Mouse (Mus musculus): ENCODE results near the gene Zfp825. TPM values are rescaled to one million over a fixed set of nuclear protein-coding genes. Genes with fewer than 3 reads are reported as not detected.
A peak's percentile ranks its signal among the peaks of the same experiment; 100 is the strongest.
"Not testable (repeated sequence)": the region's sequence is repeated elsewhere in the genome, so short reads cannot be mapped to it uniquely, and the experiment has no call there.

Gene Zfp825
- polyA plus RNA-seq, 2 experiments = 9.9 to 20.1 TPM

DNA sequence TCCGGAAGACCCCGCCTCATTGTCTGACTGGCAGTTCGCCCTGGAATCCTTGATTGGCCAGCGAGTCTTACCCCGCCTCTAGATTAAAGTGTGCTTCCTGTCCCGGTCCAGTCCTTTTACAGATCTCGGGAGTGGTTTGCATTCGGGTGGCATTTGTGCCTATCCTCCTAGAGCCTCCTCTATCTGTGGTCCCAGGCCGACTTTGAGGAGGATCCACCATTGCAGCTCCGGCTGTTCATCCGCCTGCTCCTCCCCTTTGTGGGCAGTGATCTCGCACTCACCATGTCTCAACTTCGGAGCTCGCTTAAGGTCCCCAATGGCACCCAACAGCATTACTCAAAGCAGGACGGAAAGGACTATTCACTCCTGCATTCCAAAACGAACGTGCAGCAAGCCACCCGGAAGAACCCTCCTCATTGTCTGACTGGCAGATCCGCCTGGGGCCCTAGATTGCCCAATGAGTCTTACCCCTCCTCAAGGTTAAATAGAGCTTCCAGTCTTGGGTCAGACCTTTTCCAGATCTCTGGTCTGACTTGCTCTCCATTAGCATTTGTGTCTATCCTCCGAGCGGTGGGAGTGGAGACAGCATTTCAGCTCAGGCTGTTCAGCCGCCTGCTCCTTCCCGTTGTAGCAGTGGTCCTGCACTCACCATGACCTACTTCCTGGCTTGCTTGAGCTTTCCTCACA, 30.9 kb downstream of the Zfp825 start:
- ATAC-seq (ENCODE audit: low FRiP score, low read depth) (peak; percentile 99), DNase-seq (ENCODE audit: low spot score) (peak; percentile 96)
- Histone ChIP-seq H3K4me2 (replicated peaks; ENCODE audit: low read depth, low read length, severe bottlenecking) (peak overlapping the region; percentile 72), H3K9me3 (ENCODE audit: control insufficient read depth, low read length) (no peaks in the 10 kb centered on the region), H3K36me3 (ENCODE audit: control insufficient read depth, insufficient read depth, low read length) (no peaks in the 10 kb centered on the region), H3K9ac (ENCODE audit: low read depth, low read length, severe bottlenecking) (peak overlapping the region; percentile 63), H3K4me1 (ENCODE audit: control insufficient read depth, insufficient read depth, low read length) (no peaks in the 10 kb centered on the region), H3K27ac (replicated peaks; ENCODE audit: low read depth, low read length) (peak overlapping the region; percentile 88), H3K4me3 (replicated peaks; ENCODE audit: low read length) (peak overlapping the region; percentile 57), H3K27me3 (ENCODE audit: control insufficient read depth, insufficient read depth, low read length) (no peaks in the 10 kb centered on the region)
- 1% methylated on average over 23 of the region's 23 CpGs for WGBS
- TF ChIP-seq POLR2A (IDR thresholded peaks at IDR 0.05; ENCODE audit: borderline replicate concordance, extremely low read depth, insufficient read depth, insufficient read length) = peak; percentile 54; the same call in 1 of the 2 replicates

GRCm38 (mm10) chr13:74462318-74462698, 31.5 kb downstream of the Zfp825 start:
- not testable (repeated sequence) for H3K27ac ChIP-seq (replicated peaks; ENCODE audit: low read depth, low read length)

GRCm38 (mm10) chr13:74439895-74440294, 53.9 kb downstream of the Zfp825 start:
- ATAC-seq (ENCODE audit: low FRiP score, low read depth) (no peak), DNase-seq (ENCODE audit: low spot score) (no peak)
- Histone ChIP-seq H3K4me1 (ENCODE audit: control insufficient read depth, insufficient read depth, low read length) (no peaks in the 10 kb centered on the region), H3K4me3 (replicated peaks; ENCODE audit: low read length) (no peak overlapping the region), H3K9ac (ENCODE audit: low read depth, low read length, severe bottlenecking) (no peak overlapping the region), H3K9me3 (ENCODE audit: control insufficient read depth, low read length) (peaks cover 33% of the 10 kb centered on the region), H3K27me3 (ENCODE audit: control insufficient read depth, insufficient read depth, low read length) (no peaks in the 10 kb centered on the region), H3K4me2 (replicated peaks; ENCODE audit: low read depth, low read length, severe bottlenecking) (no peak overlapping the region), H3K36me3 (ENCODE audit: control insufficient read depth, insufficient read depth, low read length) (peaks cover 17% of the 10 kb centered on the region), H3K27ac (replicated peaks; ENCODE audit: low read depth, low read length) (no peak overlapping the region)
- WGBS = 24% methylated on average over 17 of the region's 19 CpGs
- no peak for TF ChIP-seq POLR2A (IDR thresholded peaks at IDR 0.05; ENCODE audit: borderline replicate concordance, extremely low read depth, insufficient read depth, insufficient read length)

More at GRCm38 (mm10) chr13:74462318-74462698, 31.5 kb downstream of the Zfp825 start:
- peak; percentile 59; the same call in 1 of the 2 replicates for ATAC-seq (ENCODE audit: low FRiP score, low read depth)
- not testable (repeated sequence) for H3K9me3 ChIP-seq (ENCODE audit: control insufficient read depth, low read length); DNase-seq (ENCODE audit: low spot score); H3K36me3 ChIP-seq (ENCODE audit: control insufficient read depth, insufficient read depth, low read length); H3K27me3 ChIP-seq (ENCODE audit: control insufficient read depth, insufficient read depth, low read length); H3K4me1 ChIP-seq (ENCODE audit: control insufficient read depth, insufficient read depth, low read length)
- Histone ChIP-seq H3K4me3 (replicated peaks; ENCODE audit: low read length) (peak overlapping the region; percentile 57), H3K4me2 (replicated peaks; ENCODE audit: low read depth, low read length, severe bottlenecking) (peak overlapping the region; percentile 72), H3K9ac (ENCODE audit: low read depth, low read length, severe bottlenecking) (peak overlapping the region; percentile 63)
- 2% methylated on average over 7 of the region's 7 CpGs for WGBS

Other genes starting within 250 kb of the Zfp825 start
- gene Ahrr, start 201.7 kb downstream of the Zfp825 start, polyA plus RNA-seq (2012; rRNA removed) = 3.7 and 4.6 TPM in 2 replicates
- gene Ahrr, start 201.7 kb downstream of the Zfp825 start, polyA plus RNA-seq (2014; fragmentation: Nextera tagmentation; extraction: Ambion mirVana) = 1.9 and 2.3 TPM in 2 replicates
- 138 and 139 TPM in 2 replicates for gene Pdcd6, start 176.4 kb downstream of the Zfp825 start, polyA plus RNA-seq (2012; rRNA removed)
- 165 TPM in 2 replicates for gene Pdcd6, start 176.4 kb downstream of the Zfp825 start, polyA plus RNA-seq (2014; fragmentation: Nextera tagmentation; extraction: Ambion mirVana)
- 125 and 144 TPM in 2 replicates for gene Sdha, start 143.7 kb downstream of the Zfp825 start, polyA plus RNA-seq (2012; rRNA removed)
- 194 and 202 TPM in 2 replicates for gene Sdha, start 143.7 kb downstream of the Zfp825 start, polyA plus RNA-seq (2014; fragmentation: Nextera tagmentation; extraction: Ambion mirVana)
- 12.2 and 22.0 TPM in 2 replicates for gene Ccdc127, start 143.7 kb downstream of the Zfp825 start, polyA plus RNA-seq (2012; rRNA removed)
- gene Ccdc127, start 143.7 kb downstream of the Zfp825 start, polyA plus RNA-seq (2014; fragmentation: Nextera tagmentation; extraction: Ambion mirVana) = 49.4 and 50.3 TPM in 2 replicates
- 0.58 TPM in 2 replicates for gene Lrrc14b, start 130.0 kb downstream of the Zfp825 start, polyA plus RNA-seq (2012; rRNA removed)
- not detected in 2 replicates for gene Lrrc14b, start 130.0 kb downstream of the Zfp825 start, polyA plus RNA-seq (2014; fragmentation: Nextera tagmentation; extraction: Ambion mirVana)
- gene Zfp72, start 103.2 kb downstream of the Zfp825 start, polyA plus RNA-seq (2012; rRNA removed) = 1.4 and 1.7 TPM in 2 replicates
- gene Zfp72, start 103.2 kb downstream of the Zfp825 start, polyA plus RNA-seq (2014; fragmentation: Nextera tagmentation; extraction: Ambion mirVana) = 6.3 and 6.7 TPM in 2 replicates
- 28.6 and 36.8 TPM in 2 replicates for gene Ftl1-ps1, start 94.3 kb downstream of the Zfp825 start, polyA plus RNA-seq (2012; rRNA removed)
- 73.7 and 79.0 TPM in 2 replicates for gene Ftl1-ps1, start 94.3 kb downstream of the Zfp825 start, polyA plus RNA-seq (2014; fragmentation: Nextera tagmentation; extraction: Ambion mirVana)
- 4.6 and 5.8 TPM in 2 replicates for gene Erap1, start 145.6 kb upstream of the Zfp825 start, polyA plus RNA-seq (2012; rRNA removed)
- 8.9 and 10.0 TPM in 2 replicates for gene Erap1, start 145.6 kb upstream of the Zfp825 start, polyA plus RNA-seq (2014; fragmentation: Nextera tagmentation; extraction: Ambion mirVana)

All from limb, embryonic 14.5 days (tissue).